Mouse (Mus musculus): Measurements from ENCODE around the gene Plin5. TPM values are rescaled to one million over a fixed set of nuclear protein-coding genes. Genes with fewer than 3 reads are reported as not detected.

Plin5 gene
- polyA plus RNA-seq, 1 experiment from 2014 or later, result 1.3 TPM

DNA sequence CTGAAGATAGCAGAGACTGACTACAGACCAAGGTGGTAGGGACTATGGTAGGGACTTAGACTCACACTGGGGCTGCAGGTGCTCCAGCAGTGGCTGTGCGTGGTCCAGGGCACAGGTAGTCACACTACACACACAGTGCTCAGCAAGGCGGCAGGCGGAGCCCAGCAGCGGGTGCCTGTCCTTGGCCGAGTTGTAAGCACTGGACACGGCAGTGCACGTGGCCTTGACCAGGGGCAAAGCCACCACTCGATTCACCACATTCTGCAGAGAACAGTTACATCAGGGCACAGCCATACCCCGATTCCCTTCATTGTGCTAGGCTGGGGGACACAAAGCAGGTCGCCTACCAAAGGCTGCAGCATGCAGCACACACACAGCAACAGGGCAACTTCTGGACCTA is 1.2 kb downstream of the Plin5 start:
- H3K4me1 ChIP-seq (ENCODE audit: control insufficient read depth, insufficient read depth, low read length), result peaks cover 12% of the 10 kb centered on the region; the same call in 1 of the 2 replicates
- no peaks in the 10 kb centered on the region for H3K9me3 ChIP-seq (ENCODE audit: control insufficient read depth, low read length)
- no peak overlapping the region for H3K4me3 ChIP-seq (ENCODE audit: low read length)
- whole genome bisulfite sequencing, result 77% methylated on average over 10 of the region's 10 CpGs
- no peaks in the 10 kb centered on the region for H3K36me3 ChIP-seq (ENCODE audit: control insufficient read depth, insufficient read depth, low read length)
- peaks cover 27% of the 10 kb centered on the region for H3K27me3 ChIP-seq (ENCODE audit: control insufficient read depth, insufficient read depth, low read length)
- no peak overlapping the region for H3K4me2 ChIP-seq (replicated peaks; ENCODE audit: low read depth, low read length)
- no peak for ATAC-seq (ENCODE audit: low FRiP score, low TSS enrichment)
- H3K27ac ChIP-seq (ENCODE audit: low read depth, low read length), result no peak overlapping the region
- no peak overlapping the region for H3K9ac ChIP-seq (ENCODE audit: low read depth, low read length)

DNA sequence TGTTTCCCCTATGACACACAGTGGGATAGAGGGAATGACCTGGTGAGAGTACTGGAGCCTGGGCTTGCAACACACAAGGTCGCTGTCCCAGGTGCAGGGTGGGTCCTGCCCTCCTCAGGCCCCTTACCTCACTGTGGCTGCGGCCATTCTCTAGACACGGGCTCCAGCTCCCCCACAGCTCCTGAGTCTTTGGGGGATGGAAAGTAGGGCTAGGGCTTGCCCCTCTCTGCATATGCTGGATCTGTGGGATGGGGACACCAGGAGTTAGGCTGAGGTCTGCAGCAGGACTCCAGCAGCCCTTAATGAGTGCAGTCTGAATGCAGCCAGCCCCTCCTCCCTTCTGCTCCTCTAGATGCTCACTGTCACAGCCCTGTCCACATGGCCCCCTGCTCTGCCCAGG is 4.7 kb downstream of the Plin5 start:
- 59% methylated on average over 3 of the region's 3 CpGs for WGBS
- Histone ChIP-seq H3K4me1 (ENCODE audit: control insufficient read depth, insufficient read depth, low read length) (no peaks in the 10 kb centered on the region), H3K9me3 (ENCODE audit: control insufficient read depth, low read length) (no peaks in the 10 kb centered on the region), H3K36me3 (ENCODE audit: control insufficient read depth, insufficient read depth, low read length) (no peaks in the 10 kb centered on the region), H3K9ac (ENCODE audit: low read depth, low read length) (no peak overlapping the region), H3K4me3 (ENCODE audit: low read length) (no peak overlapping the region), H3K27ac (ENCODE audit: low read depth, low read length) (no peak overlapping the region), H3K4me2 (replicated peaks; ENCODE audit: low read depth, low read length) (no peak overlapping the region), H3K27me3 (ENCODE audit: control insufficient read depth, insufficient read depth, low read length) (no peaks in the 10 kb centered on the region)
- ATAC-seq (ENCODE audit: low FRiP score, low TSS enrichment), result no peak

DNA sequence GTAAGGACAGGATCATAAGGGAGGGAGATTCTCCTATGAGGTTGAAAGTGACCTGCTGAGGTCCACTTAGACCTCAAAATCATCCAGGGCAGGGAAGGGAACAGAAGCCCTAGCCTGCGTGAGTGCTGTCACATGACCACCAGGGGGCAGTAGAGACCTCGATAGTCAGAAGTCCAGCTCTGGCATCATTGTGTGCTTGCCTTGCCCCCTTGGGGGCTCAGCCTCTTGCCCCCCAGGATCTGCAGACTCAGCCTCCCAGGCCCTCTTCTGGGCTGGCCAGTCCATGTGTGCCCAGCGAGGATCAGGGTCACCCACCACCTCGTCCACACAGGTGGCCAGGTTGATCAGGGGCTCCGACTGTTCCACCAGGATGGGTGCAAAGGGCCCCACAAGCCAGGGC is 5.5 kb downstream of the Plin5 start:
- no peak overlapping the region for H3K9ac ChIP-seq (ENCODE audit: low read depth, low read length)
- no peak overlapping the region for H3K4me3 ChIP-seq (ENCODE audit: low read length)
- H3K4me1 ChIP-seq (ENCODE audit: control insufficient read depth, insufficient read depth, low read length), result no peaks in the 10 kb centered on the region
- ATAC-seq (ENCODE audit: low FRiP score, low TSS enrichment), result 0 out of 2 replicates have a peak, but pooled peaks have one; percentile 22
- 48% methylated on average over 5 of the region's 5 CpGs for WGBS
- no peak overlapping the region for H3K27ac ChIP-seq (ENCODE audit: low read depth, low read length)
- H3K4me2 ChIP-seq (replicated peaks; ENCODE audit: low read depth, low read length), result no peak overlapping the region
- H3K36me3 ChIP-seq (ENCODE audit: control insufficient read depth, insufficient read depth, low read length), result no peaks in the 10 kb centered on the region
- no peaks in the 10 kb centered on the region for H3K27me3 ChIP-seq (ENCODE audit: control insufficient read depth, insufficient read depth, low read length)
- H3K9me3 ChIP-seq (ENCODE audit: control insufficient read depth, low read length), result no peaks in the 10 kb centered on the region

DNA sequence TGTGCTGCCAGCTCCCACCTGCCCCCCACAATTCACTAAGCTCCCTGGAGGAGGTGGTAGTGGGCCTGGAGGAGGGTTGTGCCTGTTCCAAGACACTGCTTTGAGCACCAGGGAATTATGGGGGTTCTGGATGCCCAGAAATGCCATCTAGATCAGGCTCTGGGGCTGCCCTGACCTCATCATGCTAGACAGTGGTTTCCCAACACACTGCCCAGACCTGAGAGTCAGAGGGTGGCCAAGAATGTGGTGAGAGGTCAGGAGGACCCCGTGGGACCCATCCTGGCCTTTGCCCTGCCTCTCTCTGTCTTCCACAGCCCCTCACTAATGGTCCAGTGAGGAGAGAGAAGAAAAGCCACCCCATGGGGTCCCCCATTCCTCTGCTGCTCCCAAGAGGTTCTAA is 6.4 kb downstream of the Plin5 start:
- Histone ChIP-seq H3K4me1 (ENCODE audit: control insufficient read depth, insufficient read depth, low read length) (no peaks in the 10 kb centered on the region), H3K27me3 (ENCODE audit: control insufficient read depth, insufficient read depth, low read length) (no peaks in the 10 kb centered on the region), H3K27ac (ENCODE audit: low read depth, low read length) (no peak overlapping the region), H3K9me3 (ENCODE audit: control insufficient read depth, low read length) (no peaks in the 10 kb centered on the region), H3K4me3 (ENCODE audit: low read length) (no peak overlapping the region), H3K4me2 (replicated peaks; ENCODE audit: low read depth, low read length) (no peak overlapping the region), H3K36me3 (ENCODE audit: control insufficient read depth, insufficient read depth, low read length) (no peaks in the 10 kb centered on the region), H3K9ac (ENCODE audit: low read depth, low read length) (no peak overlapping the region)
- no peak for ATAC-seq (ENCODE audit: low FRiP score, low TSS enrichment)
- WGBS, result 67% methylated on average over 1 of the region's 1 CpGs

DNA sequence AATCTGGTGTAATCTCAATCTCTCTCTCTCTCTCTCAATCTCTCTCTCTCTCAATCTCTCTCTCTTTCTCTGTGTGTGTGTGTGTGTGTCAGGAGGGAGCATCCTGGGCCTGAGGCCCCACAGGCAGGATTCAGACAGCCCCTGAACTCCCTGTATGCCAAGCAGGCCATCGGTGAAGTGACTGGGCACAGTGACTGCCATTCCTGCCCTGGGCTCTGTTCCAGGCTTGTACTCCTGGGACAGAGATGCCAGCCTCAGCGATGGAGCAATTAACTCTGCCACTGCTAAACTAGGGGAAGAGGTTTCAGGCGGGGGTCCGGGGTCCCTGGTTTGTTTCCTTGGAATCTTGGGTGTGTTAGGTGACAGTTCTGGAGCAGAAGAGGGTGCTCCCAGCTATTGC is 6.8 kb downstream of the Plin5 start:
- Histone ChIP-seq H3K36me3 (ENCODE audit: control insufficient read depth, insufficient read depth, low read length) (no peaks in the 10 kb centered on the region), H3K27ac (ENCODE audit: low read depth, low read length) (no peak overlapping the region), H3K4me2 (replicated peaks; ENCODE audit: low read depth, low read length) (no peak overlapping the region), H3K27me3 (ENCODE audit: control insufficient read depth, insufficient read depth, low read length) (no peaks in the 10 kb centered on the region), H3K9ac (ENCODE audit: low read depth, low read length) (no peak overlapping the region), H3K4me3 (ENCODE audit: low read length) (no peak overlapping the region), H3K4me1 (ENCODE audit: control insufficient read depth, insufficient read depth, low read length) (no peaks in the 10 kb centered on the region), H3K9me3 (ENCODE audit: control insufficient read depth, low read length) (no peaks in the 10 kb centered on the region)
- WGBS, result 69% methylated on average over 4 of the region's 4 CpGs
- ATAC-seq (ENCODE audit: low FRiP score, low TSS enrichment), result no peak

DNA sequence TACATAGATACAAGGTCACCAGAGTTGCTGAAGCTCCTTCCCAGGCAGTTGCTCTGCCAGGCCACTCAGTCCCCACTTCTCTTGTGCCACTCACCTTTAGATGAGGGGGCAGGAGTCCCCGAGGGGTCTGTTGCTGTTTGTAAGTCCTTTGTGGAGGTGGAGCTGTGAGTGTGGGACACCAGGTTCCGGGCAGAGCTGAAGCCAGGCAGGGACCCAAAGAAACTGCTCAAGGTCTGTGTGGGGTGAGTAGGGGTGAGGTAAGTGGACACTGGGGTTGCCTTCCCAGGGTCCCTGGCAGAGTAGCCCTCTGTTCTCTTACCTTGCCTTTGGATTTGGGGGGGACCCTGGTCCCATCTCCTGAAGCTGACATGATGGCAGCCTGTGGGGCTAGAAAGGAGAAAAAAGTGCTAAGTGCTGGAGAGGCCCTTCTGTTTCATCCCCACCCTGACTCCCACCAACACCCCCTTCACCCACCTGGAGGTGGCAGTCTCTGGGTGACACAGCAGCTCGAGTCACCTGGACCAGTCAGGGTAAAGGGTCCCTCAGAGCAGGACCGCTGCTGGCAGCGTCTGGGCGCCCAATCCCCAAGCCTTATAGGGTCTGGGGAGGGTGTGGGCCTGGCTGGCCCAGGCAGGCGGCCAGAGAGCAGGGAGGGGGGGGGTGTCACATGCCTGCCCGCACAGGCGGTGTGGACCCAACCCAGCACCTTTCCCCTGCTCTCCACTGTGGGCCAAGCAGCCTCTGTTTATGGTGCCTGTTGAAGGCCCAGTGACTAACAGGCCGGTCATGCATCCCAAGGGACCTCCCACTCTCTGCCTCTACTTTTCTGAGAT is 8.0 kb downstream of the Plin5 start, which contains the start of gene Plin4:
Plin4 (minus strand) TSS at position 585 of the 833 bp plus-strand sequence.
- no peaks in the 10 kb centered on the region for H3K4me1 ChIP-seq (ENCODE audit: control insufficient read depth, insufficient read depth, low read length)
- H3K9ac ChIP-seq (ENCODE audit: low read depth, low read length), result no peak within 1 kb of the TSS
- H3K27ac ChIP-seq (ENCODE audit: low read depth, low read length), result no peak within 1 kb of the TSS
- no peaks in the 10 kb centered on the region for H3K27me3 ChIP-seq (ENCODE audit: control insufficient read depth, insufficient read depth, low read length)
- WGBS, result 71% methylated on average over 9 of the region's 10 CpGs
- ATAC-seq (ENCODE audit: low FRiP score, low TSS enrichment), result no peak
- H3K4me2 ChIP-seq (replicated peaks; ENCODE audit: low read depth, low read length), result no peak within 1 kb of the TSS
- no peaks in the 10 kb centered on the region for H3K36me3 ChIP-seq (ENCODE audit: control insufficient read depth, insufficient read depth, low read length)
- H3K9me3 ChIP-seq (ENCODE audit: control insufficient read depth, low read length), result no peaks in the 10 kb centered on the region
- H3K4me3 ChIP-seq (ENCODE audit: low read length), result no peak within 1 kb of the TSS

DNA sequence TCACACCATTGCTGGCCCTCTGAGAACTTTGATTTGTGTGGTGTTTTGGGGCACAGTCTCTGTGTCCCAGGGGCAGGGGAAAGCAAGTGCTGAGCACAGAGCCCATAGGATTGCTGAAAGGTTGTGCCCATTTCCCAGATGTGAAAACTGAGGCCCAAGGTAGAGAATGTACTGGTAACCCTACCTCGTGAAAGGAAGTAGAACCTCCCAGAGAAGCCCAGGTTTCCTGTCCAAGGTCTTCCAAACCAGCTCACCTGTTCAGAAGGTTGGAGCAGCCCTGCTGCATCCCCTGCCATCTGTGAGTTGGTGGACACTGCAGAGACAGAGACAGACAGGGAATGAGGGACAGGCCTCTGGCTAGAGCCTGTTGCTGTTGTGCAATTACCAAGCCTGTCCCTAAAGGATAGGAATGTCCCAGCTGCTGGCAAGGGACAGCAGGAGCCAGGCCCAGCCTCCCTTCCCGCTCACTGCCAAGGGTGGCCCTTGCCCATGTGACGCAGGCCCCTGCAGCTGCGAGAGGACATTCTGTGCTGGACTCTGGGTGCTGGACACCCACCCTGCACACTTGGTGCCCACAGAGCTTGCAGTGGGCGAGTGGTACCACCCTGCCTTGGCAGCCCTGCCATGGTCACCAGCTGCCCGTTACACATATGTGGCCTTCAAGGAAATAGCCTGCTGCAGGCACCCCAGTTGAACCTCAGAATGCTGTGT is 8.9 kb downstream of the Plin5 start:
- no peak overlapping the region for H3K4me2 ChIP-seq (replicated peaks; ENCODE audit: low read depth, low read length)
- H3K4me3 ChIP-seq (ENCODE audit: low read length), result no peak overlapping the region
- H3K9ac ChIP-seq (ENCODE audit: low read depth, low read length), result no peak overlapping the region
- no peak for ATAC-seq (ENCODE audit: low FRiP score, low TSS enrichment)
- H3K4me1 ChIP-seq (ENCODE audit: control insufficient read depth, insufficient read depth, low read length), result no peaks in the 10 kb centered on the region
- WGBS, result 80% methylated on average over 6 of the region's 6 CpGs
- H3K36me3 ChIP-seq (ENCODE audit: control insufficient read depth, insufficient read depth, low read length), result peaks cover 3% of the 10 kb centered on the region; the same call in 1 of the 2 replicates
- H3K27ac ChIP-seq (ENCODE audit: low read depth, low read length), result no peak overlapping the region
- H3K9me3 ChIP-seq (ENCODE audit: control insufficient read depth, low read length), result no peaks in the 10 kb centered on the region
- no peaks in the 10 kb centered on the region for H3K27me3 ChIP-seq (ENCODE audit: control insufficient read depth, insufficient read depth, low read length)

DNA sequence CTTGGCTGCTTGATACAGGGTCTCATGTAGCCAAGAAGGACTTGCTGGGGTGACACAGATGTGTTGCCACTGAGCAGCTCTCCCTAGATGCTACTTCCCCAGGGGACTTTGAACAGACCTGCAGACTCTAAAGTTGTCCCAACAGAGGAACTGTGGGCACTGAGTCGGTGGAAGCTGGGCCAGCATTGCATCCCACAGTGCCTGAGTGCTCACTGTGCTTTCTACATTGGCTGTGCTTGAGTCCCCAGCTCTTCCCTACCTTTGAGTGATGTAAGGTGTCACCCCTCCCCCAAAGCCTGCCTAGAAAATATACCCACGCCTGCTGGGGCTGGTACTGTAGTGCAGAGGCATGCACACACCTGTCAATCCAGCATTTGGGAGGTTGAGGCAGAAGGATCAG is 9.7 kb downstream of the Plin5 start:
- Histone ChIP-seq H3K4me1 (ENCODE audit: control insufficient read depth, insufficient read depth, low read length) (no peaks in the 10 kb centered on the region), H3K4me2 (replicated peaks; ENCODE audit: low read depth, low read length) (no peak overlapping the region), H3K9me3 (ENCODE audit: control insufficient read depth, low read length) (no peaks in the 10 kb centered on the region), H3K9ac (ENCODE audit: low read depth, low read length) (no peak overlapping the region), H3K4me3 (ENCODE audit: low read length) (no peak overlapping the region), H3K27me3 (ENCODE audit: control insufficient read depth, insufficient read depth, low read length) (no peaks in the 10 kb centered on the region), H3K36me3 (ENCODE audit: control insufficient read depth, insufficient read depth, low read length) (peaks cover 10% of the 10 kb centered on the region; the same call in 1 of the 2 replicates), H3K27ac (ENCODE audit: low read depth, low read length) (no peak overlapping the region)
- WGBS, result 68% methylated on average over 2 of the region's 2 CpGs
- no peak for ATAC-seq (ENCODE audit: low FRiP score, low TSS enrichment)

DNA sequence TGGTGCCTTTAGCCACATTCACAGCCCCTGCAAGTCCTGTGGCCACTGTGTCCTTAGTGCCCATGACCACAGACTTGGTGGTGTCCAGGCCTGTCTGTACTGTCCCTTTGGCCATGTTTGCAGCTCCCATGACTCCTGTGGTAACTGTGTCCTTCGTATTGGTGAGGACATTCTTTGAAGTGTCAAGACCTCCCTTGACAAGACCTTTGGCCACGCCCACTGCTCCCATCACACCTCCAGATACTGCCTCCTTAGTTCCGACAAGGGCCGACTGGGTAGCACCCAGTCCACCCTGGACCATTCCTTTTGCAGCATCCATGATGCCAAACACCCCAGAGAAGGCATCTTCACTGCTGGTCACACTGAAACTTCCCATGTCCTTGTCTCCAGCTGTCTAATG is 10.4 kb downstream of the Plin5 start:
- Histone ChIP-seq H3K27me3 (ENCODE audit: control insufficient read depth, insufficient read depth, low read length) (no peaks in the 10 kb centered on the region), H3K9me3 (ENCODE audit: control insufficient read depth, low read length) (no peaks in the 10 kb centered on the region), H3K4me3 (ENCODE audit: low read length) (no peak overlapping the region), H3K27ac (ENCODE audit: low read depth, low read length) (no peak overlapping the region), H3K9ac (ENCODE audit: low read depth, low read length) (no peak overlapping the region), H3K4me2 (replicated peaks; ENCODE audit: low read depth, low read length) (no peak overlapping the region), H3K4me1 (ENCODE audit: control insufficient read depth, insufficient read depth, low read length) (no peaks in the 10 kb centered on the region), H3K36me3 (ENCODE audit: control insufficient read depth, insufficient read depth, low read length) (peaks cover 18% of the 10 kb centered on the region)
- 64% methylated on average over 4 of the region's 4 CpGs for WGBS
- ATAC-seq (ENCODE audit: low FRiP score, low TSS enrichment), result no peak

All from kidney, embryonic 14.5 days (tissue).